Mouse (Mus musculus): Measurements from ENCODE around the gene Aurka. TPM values are rescaled to one million over a fixed set of nuclear protein-coding genes. Genes with fewer than 3 reads are reported as not detected.

Gene Aurka
- total RNA-seq, 2 experiments from 2014 or later = 42.7 to 73.8 TPM

GRCm38 (mm10) chr2:172390341-172390740 lies 20.0 kb upstream of the Aurka start:
- no peak for ATAC-seq (replicated peaks; ENCODE audit: low FRiP score, low TSS enrichment, poor library complexity, severe bottlenecking)

- no peak for ATAC-seq (replicated peaks; ENCODE audit: low FRiP score, low TSS enrichment, poor library complexity, severe bottlenecking)
These were observed 14.4 kb upstream of the Aurka start for GRCm38 (mm10) chr2:172384715-172385114.

GRCm38 (mm10) chr2:172381898-172382297 lies 11.6 kb upstream of the Aurka start:
- ATAC-seq (replicated peaks; ENCODE audit: low FRiP score, low TSS enrichment, poor library complexity, severe bottlenecking) = no peak

DNA sequence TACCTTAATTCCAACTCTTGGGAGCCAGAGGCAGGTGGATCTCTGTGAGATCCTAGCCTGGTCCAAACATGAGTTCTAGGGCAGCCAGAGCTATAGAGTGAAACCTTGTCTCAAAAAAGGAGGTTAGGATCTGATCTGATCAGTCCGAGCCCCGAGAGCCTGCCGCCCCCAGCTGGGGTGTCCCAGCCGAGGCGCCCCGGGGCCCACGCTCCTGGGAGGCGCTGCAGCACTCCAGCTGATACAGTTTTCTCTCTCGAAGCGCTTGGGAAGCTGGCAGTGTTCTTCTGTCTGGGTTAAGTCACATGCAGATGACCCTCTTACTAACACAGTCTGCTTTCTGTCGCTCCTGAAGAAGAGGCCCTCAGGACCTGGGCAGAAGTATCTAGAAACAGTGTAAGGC lies 11.0 kb upstream of the Aurka start:
- ATAC-seq (replicated peaks; ENCODE audit: low FRiP score, low TSS enrichment, poor library complexity, severe bottlenecking) = no peak

DNA sequence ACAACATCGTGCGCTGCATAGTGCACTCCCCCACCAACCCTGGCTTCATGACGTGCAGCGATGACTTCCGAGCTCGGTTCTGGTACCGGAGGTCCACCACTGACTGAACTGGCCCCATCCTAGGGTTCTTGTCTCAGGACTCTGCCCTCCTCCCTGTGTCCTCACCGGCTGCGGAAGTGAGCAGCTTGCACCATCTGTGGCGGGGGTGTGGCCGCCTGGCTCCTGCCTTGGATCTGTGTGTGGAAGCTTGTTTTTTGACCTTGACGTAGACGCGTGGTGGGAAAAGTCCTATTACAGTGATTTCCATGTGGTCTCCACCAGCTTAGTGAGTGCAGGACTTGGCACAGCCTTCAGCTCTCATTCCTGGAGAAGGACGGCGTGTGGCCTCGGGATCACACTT lies 10.2 kb upstream of the Aurka start:
- no peak for ATAC-seq (replicated peaks; ENCODE audit: low FRiP score, low TSS enrichment, poor library complexity, severe bottlenecking)

- peak; percentile 81 for ATAC-seq (replicated peaks; ENCODE audit: low FRiP score, low TSS enrichment, poor library complexity, severe bottlenecking)
These were observed 8.0 kb upstream of the Aurka start for GRCm38 (mm10) chr2:172378332-172378731.

- no peak for ATAC-seq (replicated peaks; ENCODE audit: low FRiP score, low TSS enrichment, poor library complexity, severe bottlenecking)
These were observed 6.7 kb upstream of the Aurka start for GRCm38 (mm10) chr2:172376999-172377515.

DNA sequence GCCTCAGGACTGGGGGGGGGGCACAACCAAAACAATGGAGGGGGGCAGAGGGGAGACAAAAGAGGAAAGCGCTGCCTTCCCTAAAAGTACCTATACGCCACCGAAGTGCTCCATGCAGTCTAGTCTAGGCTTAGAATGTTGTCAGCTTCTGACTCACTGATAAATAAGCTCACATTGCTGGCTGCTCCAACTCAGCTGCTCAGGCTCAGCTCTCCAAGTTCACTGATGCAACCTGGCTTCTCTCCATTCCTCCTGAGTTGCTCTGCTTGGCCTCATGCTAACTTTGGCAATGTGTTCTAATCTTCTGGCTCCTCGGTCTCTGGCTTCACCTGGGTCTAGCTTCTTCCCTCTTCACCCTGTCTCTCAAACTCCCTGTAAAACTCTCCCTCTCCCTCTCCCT lies 6.2 kb upstream of the Aurka start:
- ATAC-seq (replicated peaks; ENCODE audit: low FRiP score, low TSS enrichment, poor library complexity, severe bottlenecking) = no peak

DNA sequence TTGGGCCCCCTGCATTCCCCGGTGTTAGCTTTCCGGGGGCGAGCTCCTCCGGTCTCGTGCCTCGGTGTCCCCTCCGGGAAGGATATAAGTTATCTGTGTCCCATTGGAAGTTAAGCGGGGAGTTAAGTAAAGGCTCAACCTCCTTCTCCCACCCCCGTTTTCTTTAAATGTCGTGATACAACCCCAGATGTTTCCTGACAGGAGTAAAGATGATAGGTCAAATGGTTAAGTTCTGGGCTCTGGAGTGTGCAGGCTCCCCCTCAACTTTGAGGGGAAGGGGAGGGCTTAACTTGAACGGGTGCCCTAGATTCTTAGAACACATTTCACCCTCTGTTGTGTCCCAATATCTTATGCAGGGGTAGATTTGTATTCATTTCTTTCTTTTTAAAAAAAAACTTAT lies 923 bp upstream of the Aurka start:
- ATAC-seq (replicated peaks; ENCODE audit: low FRiP score, low TSS enrichment, poor library complexity, severe bottlenecking) = peak; percentile 1; the same call in 1 of the 2 replicates

GRCm38 (mm10) chr2:172363176-172363575 lies 7.2 kb downstream of the Aurka start:
- no peak for ATAC-seq (replicated peaks; ENCODE audit: low FRiP score, low TSS enrichment, poor library complexity, severe bottlenecking)

DNA sequence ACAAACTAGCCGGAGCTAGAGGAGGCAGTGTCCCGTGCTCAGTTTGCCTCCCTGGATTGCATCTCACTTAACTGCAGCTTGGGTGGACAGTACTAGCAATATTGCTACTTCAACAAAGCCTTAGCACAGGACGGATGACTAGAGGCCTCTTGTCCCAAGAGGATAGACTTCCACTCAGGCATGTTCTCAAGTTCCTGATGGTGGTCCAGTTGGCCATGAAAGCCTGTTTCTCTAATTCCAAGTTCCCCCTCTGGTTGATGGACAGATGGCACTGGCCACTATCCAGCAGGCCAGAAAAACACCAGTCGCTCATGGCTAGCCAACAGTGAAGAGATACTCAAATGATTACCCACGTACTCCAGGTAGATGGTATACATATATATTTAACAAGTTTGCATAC lies 14.5 kb downstream of the Aurka start:
- no peak for ATAC-seq (replicated peaks; ENCODE audit: low FRiP score, low TSS enrichment, poor library complexity, severe bottlenecking)

- ATAC-seq (replicated peaks; ENCODE audit: low FRiP score, low TSS enrichment, poor library complexity, severe bottlenecking) = no peak
These were observed 15.6 kb downstream of the Aurka start for GRCm38 (mm10) chr2:172354761-172355160.

DNA sequence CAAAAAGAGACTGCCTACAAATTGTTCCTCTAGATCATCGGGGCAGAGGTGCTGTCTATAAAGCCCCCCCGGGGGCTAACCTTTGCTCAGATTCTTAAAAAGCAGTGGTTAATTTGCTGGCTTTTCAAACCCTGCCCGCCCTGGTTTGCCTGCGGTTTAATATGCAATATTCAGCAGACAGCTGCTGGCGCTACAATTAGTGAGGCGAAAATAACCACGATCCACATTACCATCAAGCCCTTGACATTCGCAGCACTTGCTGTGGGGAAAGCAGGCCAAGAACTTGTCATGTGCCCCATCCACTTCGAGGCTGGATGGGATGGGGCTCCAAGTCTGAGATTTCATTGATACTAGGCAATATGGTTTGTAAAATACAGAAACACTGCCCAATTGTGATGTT lies 17.1 kb downstream of the Aurka start:
- ATAC-seq (replicated peaks; ENCODE audit: low FRiP score, low TSS enrichment, poor library complexity, severe bottlenecking) = no peak

- no peak for ATAC-seq (replicated peaks; ENCODE audit: low FRiP score, low TSS enrichment, poor library complexity, severe bottlenecking)
These were observed 19.6 kb downstream of the Aurka start for GRCm38 (mm10) chr2:172350773-172351172.

GRCm38 (mm10) chr2:172349776-172350175 lies 20.6 kb downstream of the Aurka start:
- no peak for ATAC-seq (replicated peaks; ENCODE audit: low FRiP score, low TSS enrichment, poor library complexity, severe bottlenecking)

- ATAC-seq (replicated peaks; ENCODE audit: low FRiP score, low TSS enrichment, poor library complexity, severe bottlenecking) = peak; percentile 51
These were observed 21.9 kb downstream of the Aurka start for GRCm38 (mm10) chr2:172348297-172348950.

GRCm38 (mm10) chr2:172346933-172347611 lies 23.3 kb downstream of the Aurka start:
- ATAC-seq (replicated peaks; ENCODE audit: low FRiP score, low TSS enrichment, poor library complexity, severe bottlenecking) = peak; percentile 21

GRCm38 (mm10) chr2:172346034-172346929 lies 24.1 kb downstream of the Aurka start:
- 0 out of 2 replicates have a peak, but pooled peaks have one; percentile 3 for ATAC-seq (replicated peaks; ENCODE audit: low FRiP score, low TSS enrichment, poor library complexity, severe bottlenecking)

- peak; percentile 79 for ATAC-seq (replicated peaks; ENCODE audit: low FRiP score, low TSS enrichment, poor library complexity, severe bottlenecking)
These were observed 25.0 kb downstream of the Aurka start, which contains the start of gene Fam210b for GRCm38 (mm10) chr2:172345258-172345738. Gene Fam210b, plus strand, starts transcription at chr2:172345565.

- ATAC-seq (replicated peaks; ENCODE audit: low FRiP score, low TSS enrichment, poor library complexity, severe bottlenecking) = no peak
These were observed 25.7 kb downstream of the Aurka start for GRCm38 (mm10) chr2:172344669-172345068.
